Mouse (Mus musculus) liver, postnatal 0 days (tissue): Measurements from ENCODE around the gene Msh5. TPM values are rescaled to one million over a fixed set of nuclear protein-coding genes. Genes with fewer than 3 reads are reported as not detected.

Experiments
- ATAC-seq: fragments of 200-750 bp; cut with Nextera tagmentation; 2 replicates; pipeline ENCODE4 v1.8.0; 2017; ENCODE audit warnings: mild to moderate bottlenecking, moderate library complexity
- DNase-seq: peaks from one replicate; pipeline ENCODE4 v3.0.0-alpha.2; 2016
- H3K27ac ChIP-seq: fragments of 300-500 bp; sonication (generic); 2 replicates; pipeline ENCODE4 v1.5.1; 2014; ENCODE audit warnings: antibody characterized with exemption, moderate library complexity, mild to moderate bottlenecking, low read depth
- H3K27me3 ChIP-seq: fragments of 300-500 bp; sonication (generic); 2 replicates; pipeline ENCODE4 v1.6.1; 2014; ENCODE audit warnings: low read length, control low read depth, mixed read lengths; ENCODE audit not compliant: insufficient read depth
- H3K36me3 ChIP-seq: fragments of 300-500 bp; sonication (generic); replicated peaks from 2 replicates; pipeline ENCODE4 v1.6.1; 2014; ENCODE audit warnings: mild to moderate bottlenecking, control low read depth, low read length, moderate library complexity, mixed read lengths; ENCODE audit not compliant: insufficient read depth
- H3K4me1 ChIP-seq: fragments of 300-500 bp; sonication (generic); 2 replicates; pipeline ENCODE4 v1.6.1; 2014; ENCODE audit warnings: antibody characterized with exemption, mild to moderate bottlenecking, control low read depth; ENCODE audit not compliant: insufficient read depth
- H3K4me2 ChIP-seq: fragments of 300-500 bp; sonication (generic); 2 replicates; pipeline ENCODE4 v1.6.1; 2014; ENCODE audit warnings: low read depth, mild to moderate bottlenecking, low read length, moderate library complexity, mixed read lengths
- H3K4me3 ChIP-seq: fragments of 300-500 bp; sonication (generic); 2 replicates; pipeline ENCODE4 v1.5.1; 2014; ENCODE audit warnings: low read depth, low read length
- H3K9ac ChIP-seq: fragments of 300-500 bp; sonication (generic); replicated peaks from 2 replicates; pipeline ENCODE4 v1.6.1; 2014; ENCODE audit warnings: mild to moderate bottlenecking, moderate library complexity
- H3K9me3 ChIP-seq: fragments of 300-500 bp; sonication (generic); 2 replicates; pipeline ENCODE4 v1.6.1; 2016; ENCODE audit warnings: mild to moderate bottlenecking, control low read depth, low read length, mixed read lengths
- CTCF ChIP-seq: sonication (generic); IDR thresholded peaks from 2 replicates; pipeline ENCODE4 v1.5.1; 2016; ENCODE audit warnings: antibody characterized with exemption, low read depth
- EP300 ChIP-seq: IDR thresholded peaks from 2 replicates; pipeline ENCODE4 v1.6.1; 2016; ENCODE audit warnings: antibody characterized with exemption, low read depth, mild to moderate bottlenecking
- WGBS: fragments of 180-500 bp; shearing (Covaris S2); extraction: QIAGEN DNeasy Blood & Tissue Kit; methylation state at CpG from one replicate; pipeline ENCODE4 v1.1.7; 2014; ENCODE audit not compliant: insufficient replicate concordance; 5-methylcytosine and 5-hydroxymethylcytosine counted together
- polyA plus RNA-seq: library from polyadenylated mRNA; unstranded; fragments of >200 nt; fragmentation: Nextera tagmentation; extraction: Ambion mirVana; gene quantifications from 2 replicates; pipeline ENCODE4 v1.2.1, GENCODE M21; 2015

The Msh5 gene
- polyA plus RNA-seq, 1 experiment from 2014 or later, result 4.2 TPM

DNA sequence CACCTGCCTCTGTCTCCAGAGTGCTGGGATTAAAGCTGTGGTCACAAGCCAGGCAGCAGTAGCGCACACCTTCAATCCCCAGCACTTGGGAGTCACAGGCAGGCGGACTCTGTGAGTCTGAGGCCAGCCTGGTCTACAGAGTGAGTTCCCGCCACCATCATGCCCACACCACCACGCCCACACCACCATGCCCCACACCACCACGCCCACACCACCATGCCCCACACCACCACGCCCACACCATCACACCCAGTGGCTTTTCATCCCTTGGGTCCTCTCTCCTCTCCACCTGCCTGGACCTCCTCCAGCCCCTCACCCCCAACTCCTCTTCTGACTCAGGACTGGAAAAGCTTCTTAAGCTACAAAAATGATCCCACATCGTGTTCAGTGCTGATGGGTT lies 14.7 kb downstream of the Msh5 start:
- Histone ChIP-seq H3K9ac (no peak overlapping the region), H3K9me3 (no peaks in the 10 kb centered on the region), H3K4me2 (no peak overlapping the region), H3K27me3 (no peaks in the 10 kb centered on the region), H3K36me3 (no peaks in the 10 kb centered on the region), H3K27ac (no peak overlapping the region), H3K4me3 (no peak overlapping the region), H3K4me1 (peaks cover 14% of the 10 kb centered on the region)
- no peak for TF ChIP-seq CTCF
- TF ChIP-seq EP300, result no peak
- no peak for ATAC-seq
- peak; percentile 18 for DNase-seq
- WGBS, result 78% methylated on average over 7 of the region's 7 CpGs

DNA sequence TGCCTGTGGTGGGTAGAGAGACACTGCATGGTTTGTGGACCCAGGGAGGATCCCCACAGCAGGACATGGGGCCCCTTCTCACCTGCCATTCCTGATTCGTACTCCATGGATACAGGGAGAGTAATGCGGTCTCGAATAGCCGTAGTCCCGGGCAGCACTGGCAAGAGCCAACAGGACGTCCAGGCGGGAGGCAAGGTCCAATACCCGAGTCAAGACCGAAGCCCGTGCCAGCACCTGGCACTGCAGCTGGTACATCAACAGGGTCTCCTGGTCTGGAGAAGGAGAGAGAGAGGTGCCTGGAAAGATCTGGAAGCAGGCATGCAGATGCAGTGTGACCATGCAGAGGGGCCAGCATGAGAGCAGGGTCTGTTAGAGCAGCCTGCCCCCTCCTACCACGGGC lies 15.3 kb downstream of the Msh5 start:
- Histone ChIP-seq H3K9ac (no peak overlapping the region), H3K27me3 (no peaks in the 10 kb centered on the region), H3K4me2 (no peak overlapping the region), H3K36me3 (no peaks in the 10 kb centered on the region), H3K4me3 (no peak overlapping the region), H3K9me3 (no peaks in the 10 kb centered on the region), H3K4me1 (peaks cover 14% of the 10 kb centered on the region), H3K27ac (no peak overlapping the region)
- no peak for TF ChIP-seq EP300
- TF ChIP-seq CTCF, result no peak
- ATAC-seq (no peak), DNase-seq (peak; percentile 14)
- 91% methylated on average over 11 of the region's 11 CpGs for WGBS

DNA sequence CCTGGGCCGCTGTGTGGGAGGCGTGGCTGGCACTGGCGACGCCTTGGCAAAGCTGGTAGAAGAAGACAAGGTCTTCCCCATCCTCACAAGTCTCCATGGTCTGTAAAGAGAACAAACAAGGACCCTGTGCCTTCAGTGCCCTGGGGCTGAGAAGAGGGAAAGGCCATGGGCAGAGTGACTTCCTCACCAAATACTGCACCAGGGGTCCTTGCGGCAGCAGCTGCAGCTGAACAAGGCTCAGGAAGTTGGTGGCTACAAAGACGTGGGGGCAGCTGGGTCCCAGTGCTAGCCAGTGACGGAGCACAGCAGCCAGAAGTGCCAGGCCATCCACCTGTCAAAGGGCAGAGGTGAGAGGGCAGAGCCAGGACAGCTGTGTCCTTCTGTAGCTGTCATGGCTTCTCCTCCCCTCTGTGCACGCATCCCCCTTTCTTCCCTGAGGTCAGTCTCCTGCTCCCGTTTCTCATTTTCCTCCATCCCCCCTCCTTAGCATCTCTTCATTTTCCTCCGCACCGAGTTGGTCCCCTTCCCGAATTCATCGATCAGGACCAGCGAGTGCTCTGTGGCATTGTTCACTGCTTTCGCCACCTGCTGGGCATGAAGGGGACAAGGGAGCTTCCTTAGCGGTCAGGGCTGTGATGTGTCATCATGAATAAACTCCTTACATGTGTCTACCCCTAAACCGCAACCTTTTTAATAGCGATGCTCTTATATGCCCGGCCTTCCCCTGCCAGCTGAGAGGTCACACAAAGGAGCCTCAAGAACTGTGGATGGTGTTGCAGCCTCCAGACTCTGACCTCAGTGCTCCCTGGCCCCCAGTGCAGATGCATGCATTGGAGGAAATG lies 16.6 kb downstream of the Msh5 start:
- WGBS, result 30% methylated on average over 19 of the region's 19 CpGs
- no peaks in the 10 kb centered on the region for H3K9me3 ChIP-seq

DNA sequence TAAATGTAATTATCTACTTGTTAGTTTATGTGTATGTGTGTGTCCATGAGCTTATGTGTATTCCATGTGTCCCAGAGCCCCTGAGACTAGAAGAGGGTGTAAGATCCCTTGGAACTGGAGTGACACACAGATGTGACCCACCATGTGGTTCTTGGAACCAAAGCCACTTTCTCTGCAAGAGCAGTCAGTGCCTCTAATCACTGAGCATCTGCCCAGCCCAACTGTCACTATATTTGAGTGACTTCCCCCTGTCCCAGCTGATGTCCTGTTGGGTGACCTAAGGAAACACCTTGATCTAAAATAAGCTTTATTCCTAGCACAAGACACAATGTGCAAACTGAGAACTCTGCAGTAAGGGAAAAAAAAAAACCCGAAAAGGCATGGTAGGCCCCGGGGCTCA lies 18.2 kb downstream of the Msh5 start:
- H3K27me3 ChIP-seq, result 0 out of 2 replicates have a peak, but pooled peaks cover under 1% of the 10 kb centered on the region
- H3K4me2 ChIP-seq, result no peak overlapping the region
- H3K9ac ChIP-seq, result no peak overlapping the region
- TF ChIP-seq EP300 (no peak), CTCF (no peak)
- H3K36me3 ChIP-seq, result no peaks in the 10 kb centered on the region
- ATAC-seq (no peak), DNase-seq (peak; percentile 11)
- no peak overlapping the region for H3K4me3 ChIP-seq
- 70% methylated on average over 2 of the region's 2 CpGs for WGBS
- H3K4me1 ChIP-seq, result peaks cover 24% of the 10 kb centered on the region
- no peaks in the 10 kb centered on the region for H3K9me3 ChIP-seq
- 0 out of 2 replicates have a peak overlapping the region, but pooled peaks have one; percentile 11 for H3K27ac ChIP-seq

More for the DNA sequence above, 16.6 kb downstream of the Msh5 start:
- Histone ChIP-seq H3K27me3 (no peaks in the 10 kb centered on the region), H3K4me1 (peaks cover 12% of the 10 kb centered on the region), H3K27ac (peak overlapping the region; percentile 48; the same call in 1 of the 2 replicates), H3K9ac (no peak overlapping the region; the same call in 1 of the 2 replicates), H3K4me2 (no peak overlapping the region), H3K4me3 (no peak overlapping the region), H3K36me3 (no peaks in the 10 kb centered on the region)
- DNase-seq, result peak; percentile 48
- no peak for TF ChIP-seq EP300
- TF ChIP-seq CTCF, result peak; percentile 70
- no peak for ATAC-seq

DNA sequence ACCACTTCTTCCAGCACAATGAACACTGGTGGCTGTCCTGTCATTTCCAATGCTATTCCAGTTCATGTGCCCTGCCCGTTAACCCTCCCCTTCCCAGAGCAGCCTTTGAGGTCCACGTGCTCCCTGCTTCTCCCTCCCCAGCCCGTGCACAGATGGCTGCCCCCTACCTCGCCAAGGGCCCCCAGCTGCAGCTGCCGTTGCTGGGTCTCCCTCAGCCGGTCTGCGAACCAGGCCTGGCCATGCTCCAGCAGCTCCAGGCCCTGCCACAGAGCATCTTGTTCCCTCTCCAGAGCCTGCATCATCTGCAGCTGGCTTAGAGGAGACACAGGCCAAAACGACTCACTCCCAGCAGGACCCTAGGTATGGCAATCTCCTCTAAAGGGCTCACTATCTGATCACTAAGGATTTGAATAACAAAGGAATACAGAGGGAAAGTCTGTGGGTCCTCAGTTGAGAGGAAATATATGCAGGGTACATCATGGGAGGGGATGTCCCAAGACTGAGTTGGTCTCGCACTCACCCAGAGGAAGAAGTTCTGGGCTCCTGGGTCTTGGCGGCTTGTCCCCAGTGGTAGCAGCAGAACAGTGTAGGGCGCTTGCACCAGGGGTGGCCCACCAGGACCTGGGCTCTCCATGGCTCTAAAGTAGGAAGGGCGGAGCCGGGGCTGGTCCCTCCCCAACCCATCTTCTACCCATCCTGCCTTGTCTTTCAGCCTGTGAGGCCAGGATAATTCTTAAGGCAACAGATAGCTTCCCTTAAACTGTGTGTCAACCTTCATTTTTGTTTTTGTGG lies 19.1 kb downstream of the Msh5 start, which contains the start of gene Sapcd1:
TSS of gene Sapcd1 (minus strand) at position 740 of the 792 bp plus-strand sequence.
- peaks cover 27% of the 10 kb centered on the region for H3K4me1 ChIP-seq

DNA sequence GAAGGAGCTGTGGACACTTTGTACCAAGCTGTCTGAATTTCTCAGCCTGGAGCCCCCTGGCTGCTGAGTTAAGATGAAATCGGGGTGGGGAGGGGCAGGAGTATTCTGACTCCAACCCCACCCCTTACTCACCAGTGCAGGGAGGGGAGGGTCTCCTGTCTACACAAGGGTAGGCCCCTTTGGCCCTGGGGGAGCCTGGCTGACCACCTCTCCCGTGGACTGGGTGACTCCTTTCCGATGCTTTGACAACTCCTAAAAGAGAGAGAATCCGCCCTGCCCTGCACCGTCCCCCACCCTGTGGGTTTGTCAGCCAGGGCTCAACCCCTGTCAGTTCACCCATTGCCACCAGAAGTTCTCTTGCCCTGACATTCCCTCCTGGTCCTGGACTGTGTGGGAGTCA lies 20.3 kb downstream of the Msh5 start:
- 0 out of 2 replicates have a peak, but pooled peaks cover 3% of the 10 kb centered on the region for H3K27me3 ChIP-seq
- DNase-seq (peak; percentile 13), ATAC-seq (no peak)
- no peak overlapping the region for H3K9ac ChIP-seq
- peaks cover 30% of the 10 kb centered on the region for H3K4me1 ChIP-seq
- WGBS, result 87% methylated on average over 5 of the region's 5 CpGs
- no peaks in the 10 kb centered on the region for H3K36me3 ChIP-seq
- no peaks in the 10 kb centered on the region for H3K9me3 ChIP-seq
- TF ChIP-seq EP300, result no peak
- no peak for TF ChIP-seq CTCF
- H3K4me2 ChIP-seq, result no peak overlapping the region
- no peak overlapping the region for H3K4me3 ChIP-seq
- H3K27ac ChIP-seq, result no peak overlapping the region

More for the DNA sequence above, 19.1 kb downstream of the Msh5 start, which contains the start of gene Sapcd1:
- WGBS, result 44% methylated on average over 13 of the region's 13 CpGs
- H3K9me3 ChIP-seq, result no peaks in the 10 kb centered on the region
- TF ChIP-seq CTCF (no peak), EP300 (no peak)
- H3K4me3 ChIP-seq, result no peak within 1 kb of the TSS
- no peaks in the 10 kb centered on the region for H3K36me3 ChIP-seq
- no peak within 1 kb of the TSS for H3K9ac ChIP-seq
- H3K4me2 ChIP-seq, result no peak within 1 kb of the TSS
- 0 out of 2 replicates have a peak, but pooled peaks cover 3% of the 10 kb centered on the region for H3K27me3 ChIP-seq
- ATAC-seq, result peak; percentile 25; the same call in 1 of the 2 replicates
- peak within 1 kb of the TSS; percentile 77 for H3K27ac ChIP-seq
- peak; percentile 62 for DNase-seq
